Mouse (Mus musculus) lung, postnatal 0 days (tissue): ENCODE measurements around the gene Cdc37l1. TPM values are rescaled to one million over a fixed set of nuclear protein-coding genes. Genes with fewer than 3 reads are reported as not detected.
A peak's percentile ranks its signal among the peaks of the same experiment; 100 is the strongest.

Experiments
- ATAC-seq: fragments of 200-750 bp; cut with Nextera tagmentation; 2 replicates; pipeline ENCODE4 v1.8.0; 2017; ENCODE audit warnings: moderate library complexity
- DNase-seq: peaks from one replicate; pipeline ENCODE4 v3.0.0-alpha.2; 2016; ENCODE audit warnings: low spot score
- H3K27ac ChIP-seq: fragments of 300-500 bp; sonication (generic); 2 replicates; pipeline ENCODE4 v1.5.1; 2014; ENCODE audit warnings: antibody characterized with exemption, mild to moderate bottlenecking, low read length, mixed read lengths
- H3K27me3 ChIP-seq: fragments of 300-500 bp; sonication (generic); replicated peaks from 2 replicates; pipeline ENCODE4 v1.6.1; 2014; ENCODE audit warnings: low read length, mixed read lengths; ENCODE audit not compliant: insufficient read depth
- H3K36me3 ChIP-seq: fragments of 300-500 bp; sonication (generic); 2 replicates; pipeline ENCODE4 v1.6.1; 2014; ENCODE audit warnings: low read length, mixed read lengths; ENCODE audit not compliant: insufficient read depth
- H3K4me1 ChIP-seq: fragments of 300-500 bp; sonication (generic); 2 replicates; pipeline ENCODE4 v1.6.1; 2014; ENCODE audit warnings: antibody characterized with exemption, low read depth, low read length, mixed read lengths; ENCODE audit not compliant: insufficient read depth
- H3K4me2 ChIP-seq: fragments of 300-500 bp; sonication (generic); replicated peaks from 2 replicates; pipeline ENCODE4 v1.6.1; 2014; ENCODE audit warnings: low read depth, mild to moderate bottlenecking, low read length, moderate library complexity, mixed read lengths
- H3K4me3 ChIP-seq: fragments of 300-500 bp; sonication (generic); 2 replicates; pipeline ENCODE4 v1.5.1; 2014; ENCODE audit warnings: low read depth, low read length
- H3K9ac ChIP-seq: fragments of 300-500 bp; sonication (generic); replicated peaks from 2 replicates; pipeline ENCODE4 v1.6.1; 2014; ENCODE audit warnings: low read depth, mild to moderate bottlenecking
- H3K9me3 ChIP-seq: fragments of 300-500 bp; sonication (generic); 2 replicates; pipeline ENCODE4 v1.6.1; 2016; ENCODE audit warnings: low read length, mixed read lengths
- CTCF ChIP-seq: IDR thresholded peaks from 2 replicates; pipeline ENCODE4 v1.5.1; 2016; ENCODE audit warnings: antibody characterized with exemption, mild to moderate bottlenecking
- EP300 ChIP-seq: IDR thresholded peaks from 2 replicates; pipeline ENCODE4 v1.6.1; 2016; ENCODE audit warnings: antibody characterized with exemption, mild to moderate bottlenecking, control low read depth
- WGBS: fragments of 180-500 bp; shearing (Covaris S2); extraction: QIAGEN DNeasy Blood & Tissue Kit; methylation state at CpG from one replicate; pipeline ENCODE4 v1.1.7; 2014; 5-methylcytosine and 5-hydroxymethylcytosine counted together
- polyA plus RNA-seq: library from polyadenylated mRNA; unstranded; fragments of >200 nt; fragmentation: Nextera tagmentation; extraction: Ambion mirVana; gene quantifications from 2 replicates; pipeline ENCODE4 v1.2.1, GENCODE M21; 2015

The Cdc37l1 gene
- polyA plus RNA-seq, 1 experiment from 2014 or later, result 21.2 TPM

GRCm38 (mm10) chr19:29045956-29046650, 56.0 kb downstream of the Cdc37l1 start:
- Histone ChIP-seq H3K4me3 (peak overlapping the region; percentile 86), H3K36me3 (no peaks in the 10 kb centered on the region), H3K27ac (peak overlapping the region; percentile 47; the same call in 1 of the 2 replicates), H3K4me1 (no peaks in the 10 kb centered on the region), H3K27me3 (no peaks in the 10 kb centered on the region), H3K9me3 (no peaks in the 10 kb centered on the region), H3K9ac (0 out of 2 replicates have a peak overlapping the region, but pooled peaks have one; percentile 4), H3K4me2 (peak overlapping the region; percentile 88)
- ATAC-seq, result no peak
- 25% methylated on average over 15 of the region's 15 CpGs for WGBS
- no peak; the same call in 1 of the 2 replicates for TF ChIP-seq CTCF
- TF ChIP-seq EP300, result no peak
- peak; percentile 38 for DNase-seq

GRCm38 (mm10) chr19:29046961-29047333, 56.8 kb downstream of the Cdc37l1 start:
- H3K4me1 ChIP-seq, result no peaks in the 10 kb centered on the region
- TF ChIP-seq CTCF (no peak), EP300 (no peak)
- H3K4me2 ChIP-seq, result peak overlapping the region; percentile 88
- no peaks in the 10 kb centered on the region for H3K36me3 ChIP-seq
- 12% methylated on average over 4 of the region's 4 CpGs for WGBS
- DNase-seq (peak; percentile 62), ATAC-seq (no peak)
- H3K27ac ChIP-seq, result peak overlapping the region; percentile 95
- no peaks in the 10 kb centered on the region for H3K27me3 ChIP-seq
- peak overlapping the region; percentile 86 for H3K4me3 ChIP-seq
- H3K9me3 ChIP-seq, result no peaks in the 10 kb centered on the region
- peak overlapping the region; percentile 93 for H3K9ac ChIP-seq

- H3K27ac ChIP-seq, result peak within 1 kb of the TSS; percentile 95
- peak within 1 kb of the TSS; percentile 86 for H3K4me3 ChIP-seq
- H3K27me3 ChIP-seq, result no peaks in the 10 kb centered on the region
- peak within 1 kb of the TSS; percentile 88 for H3K4me2 ChIP-seq
- H3K4me1 ChIP-seq, result no peaks in the 10 kb centered on the region
- H3K36me3 ChIP-seq, result no peaks in the 10 kb centered on the region
- H3K9me3 ChIP-seq, result no peaks in the 10 kb centered on the region
- WGBS, result under 1% methylated on average over 62 of the region's 68 CpGs
- DNase-seq (peak; percentile 88), ATAC-seq (peak; percentile 87)
- TF ChIP-seq CTCF (peak; percentile 62), EP300 (no peak)
- peak within 1 kb of the TSS; percentile 93 for H3K9ac ChIP-seq
These were observed 57.4 kb downstream of the Cdc37l1 start, which contains the start of gene Ak3 for GRCm38 (mm10) chr19:29047334-29048170. Gene Ak3 (minus strand): TSS chr19:29047961.

- 59% methylated on average over 12 of the region's 12 CpGs for WGBS
- no peak for DNase-seq
- no peak overlapping the region for H3K4me2 ChIP-seq
These were observed 59.4 kb downstream of the Cdc37l1 start for GRCm38 (mm10) chr19:29049401-29050075.

GRCm38 (mm10) chr19:29050186-29050980, 60.2 kb downstream of the Cdc37l1 start:
- Histone ChIP-seq H3K4me3 (no peak overlapping the region), H3K9me3 (no peaks in the 10 kb centered on the region), H3K9ac (no peak overlapping the region), H3K27me3 (no peaks in the 10 kb centered on the region), H3K27ac (0 out of 2 replicates have a peak overlapping the region, but pooled peaks have one; percentile 6), H3K4me2 (no peak overlapping the region), H3K4me1 (no peaks in the 10 kb centered on the region), H3K36me3 (no peaks in the 10 kb centered on the region)
- DNase-seq, result peak; percentile 74
- 54% methylated on average over 9 of the region's 9 CpGs for WGBS
- ATAC-seq, result peak; percentile 43
- no peak for TF ChIP-seq EP300
- TF ChIP-seq CTCF, result no peak

More at GRCm38 (mm10) chr19:29049401-29050075, 59.4 kb downstream of the Cdc37l1 start:
- no peak overlapping the region for H3K4me3 ChIP-seq
- H3K27me3 ChIP-seq, result no peaks in the 10 kb centered on the region
- TF ChIP-seq EP300 (no peak), CTCF (no peak)
- H3K36me3 ChIP-seq, result no peaks in the 10 kb centered on the region
- peak overlapping the region; percentile 16; the same call in 1 of the 2 replicates for H3K27ac ChIP-seq
- no peak overlapping the region for H3K9ac ChIP-seq
- no peaks in the 10 kb centered on the region for H3K9me3 ChIP-seq
- H3K4me1 ChIP-seq, result no peaks in the 10 kb centered on the region
- ATAC-seq, result no peak
